Mouse (Mus musculus): ENCODE data around the gene Arid3c.

GRCm38 (mm10) chr4:41708192-41708745 is 22.7 kb downstream of the Arid3c start:
- peak; percentile 88 for TF ChIP-seq CTCF (IDR thresholded peaks at IDR 0.05)
- no peak for TF ChIP-seq POLR2A (IDR thresholded peaks at IDR 0.05; ENCODE audit: insufficient read depth, low read depth, low read length)

All from heart, adult 2 months (tissue).